Mouse (Mus musculus) forebrain, embryonic 10.5 days (tissue): ENCODE data around the gene Ehd4. TPM values are rescaled to one million over a fixed set of nuclear protein-coding genes. Genes with fewer than 3 reads are reported as not detected.

Source experiments
- DNase-seq: peaks from one replicate; pipeline ENCODE4 v3.0.0-alpha.2; 2017; ENCODE audit warnings: low spot score; ENCODE audit errors: extremely low spot score
- H3K27ac ChIP-seq: fragments of 300-500 bp; sonication (generic); 2 replicates; pipeline ENCODE4 v1.5.1; 2016; ENCODE audit warnings: mild to moderate bottlenecking
- H3K27me3 ChIP-seq: fragments of 300-500 bp; sonication (generic); 2 replicates; pipeline ENCODE4 v1.6.1; 2016; ENCODE audit warnings: mild to moderate bottlenecking; ENCODE audit not compliant: poor library complexity, severe bottlenecking
- H3K36me3 ChIP-seq: fragments of 300-500 bp; sonication (generic); replicated peaks from 2 replicates; pipeline ENCODE4 v1.6.1; 2016; ENCODE audit warnings: mild to moderate bottlenecking, moderate library complexity
- H3K4me1 ChIP-seq: fragments of 300-500 bp; sonication (generic); 2 replicates; pipeline ENCODE4 v1.6.1; 2016
- H3K4me3 ChIP-seq: fragments of 300-500 bp; sonication (generic); 2 replicates; pipeline ENCODE4 v1.5.1; 2016; ENCODE audit warnings: mild to moderate bottlenecking, moderate library complexity
- H3K9me3 ChIP-seq: fragments of 300-500 bp; sonication (generic); 2 replicates; pipeline ENCODE4 v1.6.1; 2016; ENCODE audit warnings: mild to moderate bottlenecking, moderate library complexity
- WGBS: fragments of 180-500 bp; shearing (Covaris S2); methylation state at CpG from one replicate; pipeline ENCODE4 v1.1.7; 2016; 5-methylcytosine and 5-hydroxymethylcytosine counted together
- polyA plus RNA-seq: library from polyadenylated mRNA; unstranded; fragments of >200 nt; fragmentation: Nextera tagmentation; extraction: Ambion mirVana; gene quantifications from 2 replicates; pipeline ENCODE4 v1.2.1, GENCODE M21; 2016

The Ehd4 gene
- polyA plus RNA-seq, 1 experiment from 2014 or later, result 23.7 TPM

GRCm38 (mm10) chr2:120139091-120139490 lies 15.3 kb downstream of the Ehd4 start:
- H3K4me3 ChIP-seq, result no peak overlapping the region
- peaks cover 2% of the 10 kb centered on the region; the same call in 1 of the 2 replicates for H3K4me1 ChIP-seq
- no peaks in the 10 kb centered on the region for H3K27me3 ChIP-seq
- no peak for DNase-seq
- no peak overlapping the region for H3K27ac ChIP-seq
- no peaks in the 10 kb centered on the region for H3K9me3 ChIP-seq
- WGBS, result 88% methylated on average over 1 of the region's 1 CpGs
- H3K36me3 ChIP-seq, result no peaks in the 10 kb centered on the region

- 82% methylated on average over 5 of the region's 5 CpGs for WGBS
- no peaks in the 10 kb centered on the region for H3K27me3 ChIP-seq
- H3K27ac ChIP-seq, result no peak overlapping the region
- no peaks in the 10 kb centered on the region for H3K36me3 ChIP-seq
- no peak overlapping the region for H3K4me3 ChIP-seq
- no peak for DNase-seq
- H3K9me3 ChIP-seq, result no peaks in the 10 kb centered on the region
- peaks cover 2% of the 10 kb centered on the region; the same call in 1 of the 2 replicates for H3K4me1 ChIP-seq
Measured at GRCm38 (mm10) chr2:120137281-120137680, 17.1 kb downstream of the Ehd4 start.

GRCm38 (mm10) chr2:120134453-120135075 lies 19.8 kb downstream of the Ehd4 start:
- Histone ChIP-seq H3K4me1 (peaks cover 4% of the 10 kb centered on the region; the same call in 1 of the 2 replicates), H3K27ac (no peak overlapping the region), H3K4me3 (no peak overlapping the region), H3K27me3 (no peaks in the 10 kb centered on the region), H3K36me3 (no peaks in the 10 kb centered on the region), H3K9me3 (no peaks in the 10 kb centered on the region)
- no peak for DNase-seq

- Histone ChIP-seq H3K9me3 (no peaks in the 10 kb centered on the region), H3K36me3 (0 out of 2 replicates have a peak, but pooled peaks cover 2% of the 10 kb centered on the region), H3K27me3 (no peaks in the 10 kb centered on the region), H3K4me3 (no peak overlapping the region), H3K27ac (no peak overlapping the region), H3K4me1 (peaks cover 11% of the 10 kb centered on the region; the same call in 1 of the 2 replicates)
- 97% methylated on average over 1 of the region's 1 CpGs for WGBS
- DNase-seq, result no peak
Measured at GRCm38 (mm10) chr2:120131881-120132280, 22.5 kb downstream of the Ehd4 start.

GRCm38 (mm10) chr2:120129252-120129908 lies 25.0 kb downstream of the Ehd4 start:
- no peaks in the 10 kb centered on the region for H3K27me3 ChIP-seq
- H3K9me3 ChIP-seq, result no peaks in the 10 kb centered on the region
- DNase-seq, result no peak
- H3K4me3 ChIP-seq, result no peak overlapping the region
- 78% methylated on average over 8 of the region's 8 CpGs for WGBS
- 0 out of 2 replicates have a peak overlapping the region, but pooled peaks have one; percentile 60 for H3K27ac ChIP-seq
- peaks cover 6% of the 10 kb centered on the region; the same call in 1 of the 2 replicates for H3K36me3 ChIP-seq
- peaks cover 9% of the 10 kb centered on the region; the same call in 1 of the 2 replicates for H3K4me1 ChIP-seq

GRCm38 (mm10) chr2:120128611-120129051 lies 25.8 kb downstream of the Ehd4 start:
- Histone ChIP-seq H3K36me3 (peaks cover 6% of the 10 kb centered on the region; the same call in 1 of the 2 replicates), H3K27me3 (no peaks in the 10 kb centered on the region), H3K4me3 (no peak overlapping the region), H3K4me1 (peaks cover 9% of the 10 kb centered on the region; the same call in 1 of the 2 replicates), H3K27ac (peak overlapping the region; percentile 60; the same call in 1 of the 2 replicates), H3K9me3 (no peaks in the 10 kb centered on the region)
- 53% methylated on average over 1 of the region's 1 CpGs for WGBS
- DNase-seq, result no peak

GRCm38 (mm10) chr2:120128011-120128410 lies 26.4 kb downstream of the Ehd4 start:
- Histone ChIP-seq H3K4me3 (no peak overlapping the region), H3K9me3 (no peaks in the 10 kb centered on the region), H3K27ac (peak overlapping the region; percentile 60; the same call in 1 of the 2 replicates), H3K27me3 (no peaks in the 10 kb centered on the region), H3K36me3 (peaks cover 6% of the 10 kb centered on the region; the same call in 1 of the 2 replicates), H3K4me1 (peaks cover 9% of the 10 kb centered on the region; the same call in 1 of the 2 replicates)
- no peak for DNase-seq

- 88% methylated on average over 1 of the region's 1 CpGs for WGBS
- Histone ChIP-seq H3K27ac (no peak overlapping the region), H3K4me1 (peaks cover 19% of the 10 kb centered on the region), H3K36me3 (peaks cover 6% of the 10 kb centered on the region; the same call in 1 of the 2 replicates), H3K27me3 (no peaks in the 10 kb centered on the region), H3K9me3 (no peaks in the 10 kb centered on the region), H3K4me3 (no peak overlapping the region)
- no peak for DNase-seq
Measured at GRCm38 (mm10) chr2:120126901-120127300, 27.5 kb downstream of the Ehd4 start.

- H3K36me3 ChIP-seq, result peaks cover 6% of the 10 kb centered on the region; the same call in 1 of the 2 replicates
- no peaks in the 10 kb centered on the region for H3K27me3 ChIP-seq
- no peaks in the 10 kb centered on the region for H3K9me3 ChIP-seq
- H3K27ac ChIP-seq, result no peak overlapping the region
- WGBS, result 85% methylated on average over 4 of the region's 4 CpGs
- no peak for DNase-seq
- peaks cover 24% of the 10 kb centered on the region for H3K4me1 ChIP-seq
- H3K4me3 ChIP-seq, result no peak overlapping the region
Measured at GRCm38 (mm10) chr2:120126408-120126807, 28.0 kb downstream of the Ehd4 start.

GRCm38 (mm10) chr2:120125461-120125860 lies 28.9 kb downstream of the Ehd4 start:
- DNase-seq, result no peak
- H3K9me3 ChIP-seq, result no peaks in the 10 kb centered on the region

GRCm38 (mm10) chr2:120124946-120125345 lies 29.5 kb downstream of the Ehd4 start:
- H3K4me1 ChIP-seq, result peaks cover 24% of the 10 kb centered on the region
- no peak for DNase-seq
- WGBS, result 93% methylated on average over 2 of the region's 2 CpGs
- no peak overlapping the region for H3K27ac ChIP-seq
- H3K4me3 ChIP-seq, result no peak overlapping the region
- no peaks in the 10 kb centered on the region for H3K27me3 ChIP-seq
- no peaks in the 10 kb centered on the region for H3K9me3 ChIP-seq
- peaks cover 6% of the 10 kb centered on the region; the same call in 1 of the 2 replicates for H3K36me3 ChIP-seq

More at GRCm38 (mm10) chr2:120125461-120125860, 28.9 kb downstream of the Ehd4 start:
- Histone ChIP-seq H3K36me3 (peaks cover 6% of the 10 kb centered on the region; the same call in 1 of the 2 replicates), H3K27ac (no peak overlapping the region), H3K27me3 (no peaks in the 10 kb centered on the region), H3K4me3 (no peak overlapping the region), H3K4me1 (peaks cover 24% of the 10 kb centered on the region)
- WGBS, result 95% methylated on average over 1 of the region's 1 CpGs

DNA sequence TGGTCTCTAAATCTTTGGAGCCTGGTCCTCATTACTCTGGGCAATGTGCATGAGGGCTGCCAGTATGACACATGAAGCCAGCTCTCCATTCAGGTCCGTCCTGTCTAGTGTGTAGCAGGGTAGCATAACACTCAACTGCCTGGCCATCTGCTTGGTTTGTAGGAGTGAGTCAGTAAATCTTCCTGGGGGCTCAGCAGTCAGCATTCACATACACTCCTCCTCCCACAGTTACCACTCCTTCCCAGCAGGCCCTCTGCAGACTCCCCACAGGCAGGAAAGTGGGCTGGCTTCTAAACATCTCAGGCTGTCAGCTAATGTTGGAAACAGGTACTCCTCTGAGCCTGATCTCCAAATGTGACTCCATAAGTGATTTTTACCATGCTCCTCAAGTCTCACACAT lies 30.3 kb downstream of the Ehd4 start:
- DNase-seq, result no peak
- Histone ChIP-seq H3K27me3 (no peaks in the 10 kb centered on the region), H3K4me3 (no peak overlapping the region), H3K9me3 (no peaks in the 10 kb centered on the region), H3K36me3 (peaks cover 6% of the 10 kb centered on the region; the same call in 1 of the 2 replicates), H3K27ac (no peak overlapping the region), H3K4me1 (peaks cover 19% of the 10 kb centered on the region)
- 55% methylated on average over 1 of the region's 1 CpGs for WGBS

GRCm38 (mm10) chr2:120122983-120123382 lies 31.4 kb downstream of the Ehd4 start:
- WGBS, result 95% methylated on average over 6 of the region's 6 CpGs
- Histone ChIP-seq H3K27ac (no peak overlapping the region), H3K4me3 (no peak overlapping the region), H3K4me1 (peaks cover 15% of the 10 kb centered on the region), H3K36me3 (peaks cover 6% of the 10 kb centered on the region; the same call in 1 of the 2 replicates), H3K9me3 (no peaks in the 10 kb centered on the region), H3K27me3 (no peaks in the 10 kb centered on the region)
- DNase-seq, result no peak
